Mouse (Mus musculus) neural tube, embryonic 12.5 days (tissue): ENCODE data around the gene Meis2. TPM values are rescaled to one million over a fixed set of nuclear protein-coding genes. Genes with fewer than 3 reads are reported as not detected.

Experiments used
- ATAC-seq: fragments of 200-750 bp; cut with Nextera tagmentation; 2 replicates; pipeline ENCODE4 v1.8.0; 2017; ENCODE audit warnings: low read depth, mild to moderate bottlenecking, moderate TSS enrichment, moderate library complexity; ENCODE audit not compliant: low FRiP score
- H3K27ac ChIP-seq: fragments of 300-500 bp; sonication (generic); 2 replicates; pipeline ENCODE4 v1.5.1; 2016
- H3K27me3 ChIP-seq: fragments of 300-500 bp; sonication (generic); replicated peaks from 2 replicates; pipeline ENCODE4 v1.6.1; 2016; ENCODE audit warnings: mild to moderate bottlenecking
- H3K36me3 ChIP-seq: fragments of 300-500 bp; sonication (generic); 2 replicates; pipeline ENCODE4 v1.6.1; 2016; ENCODE audit warnings: mild to moderate bottlenecking
- H3K4me1 ChIP-seq: fragments of 300-500 bp; sonication (generic); 2 replicates; pipeline ENCODE4 v1.6.1; 2016
- H3K4me2 ChIP-seq: fragments of 300-500 bp; sonication (generic); replicated peaks from 2 replicates; pipeline ENCODE4 v1.6.1; 2016; ENCODE audit warnings: mild to moderate bottlenecking
- H3K4me3 ChIP-seq: fragments of 300-500 bp; sonication (generic); 2 replicates; pipeline ENCODE4 v1.5.1; 2016
- H3K9ac ChIP-seq: fragments of 300-500 bp; sonication (generic); 2 replicates; pipeline ENCODE4 v1.6.1; 2016; ENCODE audit warnings: mild to moderate bottlenecking
- H3K9me3 ChIP-seq: fragments of 300-500 bp; sonication (generic); 2 replicates; pipeline ENCODE4 v1.6.1; 2016; ENCODE audit warnings: mild to moderate bottlenecking
- WGBS: fragments of 180-500 bp; shearing (Covaris S2); methylation state at CpG from one replicate; pipeline ENCODE4 v1.1.7; 2016; 5-methylcytosine and 5-hydroxymethylcytosine counted together
- polyA plus RNA-seq: library from polyadenylated mRNA; unstranded; fragments of >200 nt; fragmentation: Nextera tagmentation; extraction: Ambion mirVana; gene quantifications from 2 replicates; pipeline ENCODE4 v1.2.1, GENCODE M21; 2016

Meis2 gene
- polyA plus RNA-seq, 1 experiment from 2014 or later, result 108 TPM

DNA sequence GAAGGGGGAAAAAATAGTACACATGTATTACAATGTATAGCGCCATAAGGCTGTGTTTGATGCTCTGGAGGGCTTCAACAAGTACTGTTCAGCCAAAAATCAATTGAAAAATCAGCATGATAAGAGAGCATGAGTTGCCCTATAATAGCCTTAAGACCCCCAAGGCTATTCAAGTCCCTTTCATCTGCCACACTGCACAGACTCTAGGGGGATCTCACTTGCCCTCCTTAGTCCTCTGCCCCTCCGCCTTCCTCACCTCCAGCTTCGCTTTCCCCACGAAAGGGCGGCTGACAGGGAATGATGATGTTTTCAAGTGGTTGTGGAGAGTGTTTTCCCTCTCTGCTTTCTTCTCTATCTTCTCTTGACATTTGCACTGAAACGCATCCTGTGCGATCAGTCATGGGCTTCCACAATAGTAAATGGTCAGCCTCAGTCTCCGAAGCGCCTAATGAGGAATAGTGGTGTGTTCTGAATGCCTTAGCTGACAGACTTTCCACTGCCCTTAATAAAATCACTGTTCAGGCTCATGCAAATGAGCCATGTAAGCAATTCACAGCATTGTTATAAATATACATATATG lies 23.9 kb downstream of the Meis2 start:
- ATAC-seq, result no peak
- Histone ChIP-seq H3K27me3 (no peaks in the 10 kb centered on the region), H3K9me3 (no peaks in the 10 kb centered on the region), H3K4me3 (no peak overlapping the region), H3K4me1 (peaks cover 28% of the 10 kb centered on the region), H3K4me2 (no peak overlapping the region), H3K9ac (no peak overlapping the region), H3K27ac (no peak overlapping the region), H3K36me3 (peaks cover 33% of the 10 kb centered on the region)
- WGBS, result 64% methylated on average over 9 of the region's 9 CpGs

DNA sequence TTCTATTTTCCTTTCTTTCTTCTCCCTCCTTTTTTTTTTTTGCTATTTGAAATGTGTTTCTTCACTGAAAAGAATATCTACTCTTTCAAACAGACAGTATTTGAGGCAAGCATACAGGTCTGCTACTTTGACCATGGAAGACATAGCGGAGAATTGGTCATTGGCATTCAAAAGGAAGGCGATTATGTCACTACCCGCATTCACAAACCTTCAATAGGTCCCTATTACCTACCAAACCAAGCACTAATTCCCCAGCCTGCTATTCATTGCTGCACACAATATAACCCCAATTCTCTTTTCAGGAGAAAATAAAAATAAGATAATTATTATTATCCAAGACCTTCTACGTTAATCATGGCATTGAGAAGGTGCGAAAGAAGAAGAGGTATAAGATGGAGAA lies 30.3 kb downstream of the Meis2 start:
- H3K27ac ChIP-seq, result no peak overlapping the region
- peaks cover 50% of the 10 kb centered on the region for H3K36me3 ChIP-seq
- H3K4me3 ChIP-seq, result no peak overlapping the region
- 79% methylated on average over 5 of the region's 5 CpGs for WGBS
- H3K4me1 ChIP-seq, result no peaks in the 10 kb centered on the region
- H3K27me3 ChIP-seq, result no peaks in the 10 kb centered on the region
- H3K9me3 ChIP-seq, result no peaks in the 10 kb centered on the region
- H3K9ac ChIP-seq, result no peak overlapping the region
- ATAC-seq, result no peak
- no peak overlapping the region for H3K4me2 ChIP-seq

DNA sequence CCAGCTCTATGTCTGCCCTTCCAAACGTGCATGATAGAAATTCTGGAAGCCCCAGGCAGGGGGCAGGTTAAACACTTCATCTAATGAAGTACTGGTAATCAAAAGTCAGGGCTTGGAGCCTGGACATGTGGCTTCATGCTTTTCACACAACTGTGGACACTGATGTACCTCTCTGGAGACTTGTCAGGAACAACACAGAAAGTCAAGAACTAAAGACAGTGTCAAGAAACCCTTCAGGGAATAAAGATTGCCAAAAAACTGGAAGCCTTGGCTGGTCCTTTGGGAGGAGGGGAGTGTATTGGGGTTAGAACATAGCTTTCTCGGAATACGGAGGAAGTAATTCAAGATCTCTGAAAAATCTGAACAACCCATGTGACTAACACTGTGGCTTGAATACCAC lies 37.5 kb downstream of the Meis2 start:
- Histone ChIP-seq H3K4me2 (no peak overlapping the region), H3K9ac (no peak overlapping the region), H3K4me1 (no peaks in the 10 kb centered on the region), H3K4me3 (no peak overlapping the region), H3K9me3 (no peaks in the 10 kb centered on the region), H3K27me3 (no peaks in the 10 kb centered on the region), H3K27ac (no peak overlapping the region), H3K36me3 (peaks cover 22% of the 10 kb centered on the region)
- WGBS, result 69% methylated on average over 3 of the region's 3 CpGs
- ATAC-seq, result no peak

DNA sequence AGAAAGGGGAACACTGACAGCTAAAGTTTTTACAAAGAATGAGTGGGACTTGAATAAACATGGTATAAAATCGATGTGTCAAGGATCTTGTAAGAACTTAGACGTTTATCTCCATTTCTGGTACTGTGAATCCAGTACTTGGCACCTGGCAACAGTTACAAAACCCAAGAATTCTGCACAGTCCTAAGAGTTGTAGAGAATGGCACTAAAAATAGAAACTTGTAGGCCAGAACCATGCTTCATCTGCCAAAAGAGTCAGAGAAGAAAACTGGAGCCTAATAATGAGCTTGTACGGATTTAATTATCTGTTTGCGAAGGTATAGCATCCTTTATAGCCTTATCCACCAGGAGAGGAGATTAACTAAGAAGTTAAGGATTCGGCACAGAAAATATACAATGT lies 42.8 kb downstream of the Meis2 start:
- H3K4me2 ChIP-seq, result no peak overlapping the region
- H3K27me3 ChIP-seq, result no peaks in the 10 kb centered on the region
- H3K9me3 ChIP-seq, result no peaks in the 10 kb centered on the region
- H3K36me3 ChIP-seq, result peaks cover 5% of the 10 kb centered on the region
- no peak for ATAC-seq
- no peak overlapping the region for H3K27ac ChIP-seq
- peaks cover 39% of the 10 kb centered on the region for H3K4me1 ChIP-seq
- no peak overlapping the region for H3K9ac ChIP-seq
- H3K4me3 ChIP-seq, result no peak overlapping the region
- 84% methylated on average over 5 of the region's 5 CpGs for WGBS

DNA sequence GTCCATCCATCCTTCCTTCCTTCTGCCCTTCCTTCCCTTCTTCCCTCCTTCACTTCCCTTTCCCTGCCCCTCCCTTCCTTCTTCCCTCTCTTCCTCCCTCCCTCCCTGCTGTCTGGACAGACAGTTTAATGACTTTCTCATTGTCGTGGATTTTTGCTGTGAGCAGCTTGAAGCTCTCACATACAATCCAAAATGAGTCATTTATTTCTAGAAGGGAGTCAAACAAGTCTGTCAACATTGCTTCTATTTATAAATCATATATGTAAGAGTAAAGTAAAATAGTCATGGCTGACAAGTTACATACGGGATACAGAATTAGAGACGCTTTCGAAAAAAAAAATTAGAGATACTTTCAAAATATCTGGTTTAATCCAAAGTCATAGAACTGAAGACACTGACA lies 43.7 kb downstream of the Meis2 start:
- Histone ChIP-seq H3K27me3 (no peaks in the 10 kb centered on the region), H3K4me2 (peak overlapping the region; percentile 49; the same call in 1 of the 2 replicates), H3K9me3 (no peaks in the 10 kb centered on the region), H3K4me1 (peaks cover 39% of the 10 kb centered on the region), H3K4me3 (no peak overlapping the region), H3K36me3 (peaks cover 9% of the 10 kb centered on the region), H3K9ac (no peak overlapping the region), H3K27ac (0 out of 2 replicates have a peak overlapping the region, but pooled peaks have one; percentile 81)
- no peak for ATAC-seq
- 64% methylated on average over 4 of the region's 4 CpGs for WGBS

DNA sequence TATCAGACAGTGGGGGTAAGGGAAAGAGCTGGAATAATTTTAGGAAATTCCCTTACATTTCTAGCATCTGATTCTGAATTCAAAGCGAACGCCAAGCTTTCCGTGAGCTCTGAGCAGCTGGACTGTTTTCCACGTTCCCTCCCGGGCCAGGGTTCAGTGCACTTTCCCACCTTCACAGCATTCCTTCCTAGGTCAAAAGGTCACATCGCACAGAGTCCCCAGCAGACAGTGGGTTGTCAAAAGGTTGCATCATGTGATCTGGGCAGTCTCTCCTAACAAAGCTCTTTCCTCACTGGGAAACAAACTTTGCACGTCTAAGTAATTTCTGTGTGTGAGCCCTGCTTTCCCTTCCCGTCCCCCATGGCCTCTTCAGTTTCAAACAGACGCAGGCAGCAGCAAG lies 44.6 kb downstream of the Meis2 start:
- ATAC-seq, result peak; percentile 42; the same call in 1 of the 2 replicates
- Histone ChIP-seq H3K4me2 (peak overlapping the region; percentile 49), H3K27ac (peak overlapping the region; percentile 81; the same call in 1 of the 2 replicates), H3K4me3 (no peak overlapping the region), H3K36me3 (peaks cover 9% of the 10 kb centered on the region), H3K9ac (no peak overlapping the region), H3K27me3 (no peaks in the 10 kb centered on the region), H3K4me1 (peaks cover 39% of the 10 kb centered on the region), H3K9me3 (no peaks in the 10 kb centered on the region)
- WGBS, result 1% methylated on average over 9 of the region's 9 CpGs

DNA sequence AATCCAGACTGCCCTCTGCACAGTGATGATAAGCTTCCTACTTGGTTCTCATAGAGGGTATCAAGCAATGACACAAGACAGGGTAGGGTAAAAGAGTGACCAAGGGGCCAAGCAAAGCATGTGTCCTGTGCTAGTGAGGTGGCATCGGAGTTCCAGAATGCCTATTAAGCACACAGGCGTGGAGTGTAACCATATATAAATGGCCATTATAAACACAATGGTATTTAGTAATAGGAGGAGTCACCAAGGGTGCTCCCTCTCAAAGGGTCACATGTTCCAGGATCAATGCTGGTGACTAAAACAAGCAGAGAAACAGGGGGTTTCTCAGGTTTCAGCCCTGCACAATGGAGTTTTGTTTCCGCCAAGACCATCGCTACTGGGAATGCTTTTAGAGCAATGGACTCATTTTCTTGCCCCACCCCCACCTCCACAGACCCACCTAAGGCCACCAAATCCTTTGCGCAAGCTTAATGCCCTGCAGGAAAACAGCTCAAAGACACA lies 45.1 kb downstream of the Meis2 start:
- Histone ChIP-seq H3K36me3 (peaks cover 11% of the 10 kb centered on the region), H3K9me3 (no peaks in the 10 kb centered on the region), H3K4me1 (peaks cover 39% of the 10 kb centered on the region), H3K27me3 (no peaks in the 10 kb centered on the region), H3K4me3 (no peak overlapping the region), H3K9ac (peak overlapping the region; percentile 43; the same call in 1 of the 2 replicates), H3K4me2 (peak overlapping the region; percentile 49), H3K27ac (peak overlapping the region; percentile 81)
- 6% methylated on average over 5 of the region's 5 CpGs for WGBS
- ATAC-seq, result peak; percentile 49

DNA sequence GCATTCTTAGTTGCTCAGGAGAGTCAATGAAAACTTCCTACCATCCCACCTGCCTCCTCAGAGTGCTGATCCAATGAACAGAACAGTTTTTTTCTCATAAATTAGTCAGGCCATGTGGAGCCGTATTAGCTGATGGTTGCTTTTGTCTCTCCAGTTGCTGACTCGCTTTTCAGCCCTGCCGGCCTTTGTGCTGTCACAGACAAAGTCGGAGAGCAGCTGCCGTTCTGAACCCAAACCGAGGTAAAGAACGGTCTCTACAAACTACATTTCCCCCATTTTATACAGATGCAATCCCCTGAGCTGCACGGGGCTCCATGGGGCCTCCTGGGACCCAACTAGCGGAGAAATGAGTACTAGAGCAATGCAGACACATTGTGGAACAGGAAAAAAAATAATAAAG lies 45.7 kb downstream of the Meis2 start:
- 6% methylated on average over 9 of the region's 9 CpGs for WGBS
- Histone ChIP-seq H3K4me3 (no peak overlapping the region), H3K4me1 (peaks cover 39% of the 10 kb centered on the region)

DNA sequence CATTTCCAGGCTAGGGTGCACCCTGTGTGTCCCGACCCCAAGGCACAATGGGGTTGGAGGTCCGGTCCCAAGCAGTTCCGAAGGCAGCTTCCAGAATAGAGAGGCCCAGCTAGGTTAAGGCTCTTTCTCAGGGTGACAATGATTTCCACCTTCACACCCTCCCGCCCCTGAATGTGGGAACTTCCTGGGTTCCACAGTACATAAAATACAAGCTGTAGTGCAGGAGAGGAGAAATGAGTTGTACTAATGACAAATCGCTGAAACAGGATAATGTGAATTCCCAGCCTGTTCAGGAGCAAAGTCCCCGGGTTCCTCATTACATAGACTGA lies 46.2 kb downstream of the Meis2 start:
- Histone ChIP-seq H3K4me1 (peaks cover 39% of the 10 kb centered on the region), H3K4me2 (peak overlapping the region; percentile 49; the same call in 1 of the 2 replicates), H3K9ac (peak overlapping the region; percentile 26), H3K36me3 (peaks cover 9% of the 10 kb centered on the region; the same call in 1 of the 2 replicates), H3K9me3 (no peaks in the 10 kb centered on the region), H3K27ac (peak overlapping the region; percentile 81), H3K27me3 (no peaks in the 10 kb centered on the region), H3K4me3 (no peak overlapping the region)
- 13% methylated on average over 6 of the region's 6 CpGs for WGBS
- ATAC-seq, result peak; percentile 37

More for the DNA sequence above, 45.7 kb downstream of the Meis2 start:
- Histone ChIP-seq H3K9me3 (no peaks in the 10 kb centered on the region), H3K4me2 (peak overlapping the region; percentile 49), H3K9ac (peak overlapping the region; percentile 43; the same call in 1 of the 2 replicates), H3K36me3 (peaks cover 11% of the 10 kb centered on the region), H3K27me3 (no peaks in the 10 kb centered on the region), H3K27ac (peak overlapping the region; percentile 81)
- ATAC-seq, result peak; percentile 84

DNA sequence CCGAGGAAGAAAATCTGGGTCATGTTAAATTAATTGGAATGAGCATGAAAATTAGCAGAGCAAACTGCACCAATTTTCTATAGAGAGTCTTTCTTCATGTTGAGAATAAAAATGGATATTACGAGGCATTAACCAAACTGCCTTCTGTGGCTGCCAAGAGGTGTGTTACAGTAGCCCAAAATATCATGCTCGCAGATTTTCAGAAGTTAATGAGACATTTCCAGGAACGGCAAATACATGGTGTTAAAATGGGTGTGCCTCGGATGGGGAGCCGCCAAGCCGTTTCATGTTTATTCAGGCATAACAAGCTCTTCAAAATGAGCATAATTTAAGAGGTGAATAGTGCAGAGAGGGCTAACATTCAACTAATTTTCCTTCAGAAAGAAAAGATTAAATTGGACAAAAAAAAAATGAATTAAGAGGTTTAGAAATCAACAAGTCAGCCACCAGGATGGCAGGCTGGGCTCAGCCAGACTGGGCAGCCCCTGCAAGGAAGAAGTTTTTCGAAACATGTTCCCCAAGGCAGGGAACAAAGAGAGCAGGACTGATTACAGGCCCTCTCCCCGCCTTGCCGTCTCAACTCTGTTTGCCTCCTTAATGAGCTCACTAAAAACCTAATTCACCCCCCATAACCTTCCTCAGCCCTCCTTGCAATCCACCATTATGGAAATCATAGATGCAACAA lies 46.7 kb downstream of the Meis2 start:
- H3K4me1 ChIP-seq, result peaks cover 39% of the 10 kb centered on the region
- H3K9ac ChIP-seq, result peak overlapping the region; percentile 26
- WGBS, result 22% methylated on average over 10 of the region's 10 CpGs
- H3K4me3 ChIP-seq, result no peak overlapping the region
- peaks cover 10% of the 10 kb centered on the region; the same call in 1 of the 2 replicates for H3K36me3 ChIP-seq
- no peaks in the 10 kb centered on the region for H3K9me3 ChIP-seq
- ATAC-seq, result peak; percentile 27; the same call in 1 of the 2 replicates
- no peaks in the 10 kb centered on the region for H3K27me3 ChIP-seq
- H3K27ac ChIP-seq, result peak overlapping the region; percentile 81
- peak overlapping the region; percentile 49; the same call in 1 of the 2 replicates for H3K4me2 ChIP-seq

DNA sequence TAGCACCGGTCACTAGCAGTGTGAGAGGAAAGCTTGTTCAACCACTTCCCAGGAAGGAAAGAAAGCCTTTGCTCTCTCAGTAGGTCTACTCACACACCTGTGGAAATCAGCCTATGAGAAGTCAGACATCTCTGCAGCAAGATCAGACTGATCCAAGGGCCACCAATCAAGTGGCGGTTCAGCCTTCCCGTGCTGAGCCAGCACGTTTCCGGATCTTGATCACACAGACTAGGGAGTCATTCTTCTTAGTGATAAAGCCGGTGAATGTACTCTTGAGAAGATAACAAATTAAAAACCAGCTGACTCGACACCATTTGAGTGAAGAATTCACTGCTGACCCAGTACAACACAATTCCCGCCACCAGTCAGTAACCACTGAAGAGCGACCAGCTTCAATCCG lies 50.1 kb downstream of the Meis2 start:
- Histone ChIP-seq H3K4me1 (peaks cover 23% of the 10 kb centered on the region), H3K9ac (no peak overlapping the region), H3K36me3 (peaks cover 14% of the 10 kb centered on the region; the same call in 1 of the 2 replicates), H3K27me3 (no peaks in the 10 kb centered on the region), H3K9me3 (no peaks in the 10 kb centered on the region), H3K4me2 (no peak overlapping the region), H3K27ac (no peak overlapping the region), H3K4me3 (no peak overlapping the region)
- no peak for ATAC-seq
- WGBS, result 83% methylated on average over 10 of the region's 10 CpGs

DNA sequence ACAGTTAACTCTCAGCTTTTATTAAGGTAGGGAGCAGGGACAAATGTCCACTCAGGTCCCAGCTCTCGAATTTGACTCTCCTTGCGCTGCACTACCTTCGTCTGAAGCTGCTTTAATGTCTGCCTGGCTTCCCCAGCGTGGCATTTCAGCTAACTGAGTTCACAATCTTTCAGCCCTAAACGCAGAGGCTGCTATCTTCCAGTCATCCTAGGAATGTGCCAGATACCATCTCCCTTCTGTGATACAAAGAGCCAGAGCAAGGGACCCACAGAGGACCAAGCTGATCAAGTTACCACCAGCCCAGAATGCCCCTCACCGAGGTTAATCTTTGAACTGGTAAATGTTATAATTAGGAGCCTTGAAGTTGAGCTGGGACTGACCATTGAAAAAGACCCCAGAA lies 55.2 kb downstream of the Meis2 start:
- Histone ChIP-seq H3K4me1 (peaks cover 29% of the 10 kb centered on the region), H3K27ac (no peak overlapping the region), H3K36me3 (peaks cover 7% of the 10 kb centered on the region; the same call in 1 of the 2 replicates), H3K4me3 (no peak overlapping the region), H3K27me3 (no peaks in the 10 kb centered on the region), H3K9ac (no peak overlapping the region), H3K4me2 (no peak overlapping the region), H3K9me3 (no peaks in the 10 kb centered on the region)
- WGBS, result 15% methylated on average over 6 of the region's 6 CpGs
- ATAC-seq, result no peak
